Mouse (Mus musculus) spleen, adult 2 months (tissue): ENCODE measurements around the gene Myo18a.

ENCODE experiments used
- CTCF ChIP-seq: fragments of 200-500 bp; IDR thresholded peaks from 2 replicates; pipeline ENCODE4 v1.5.1; 2011; ENCODE audit warnings: mild to moderate bottlenecking, inconsistent platforms; ENCODE audit not compliant: insufficient read depth, insufficient read length, insufficient replicate concordance; ENCODE audit errors: extremely low read depth
- POLR2A ChIP-seq: fragments of 200-500 bp; IDR thresholded peaks from 2 replicates; pipeline ENCODE4 v1.6.1; 2011; ENCODE audit warnings: low read depth, low read length, inconsistent platforms

DNA sequence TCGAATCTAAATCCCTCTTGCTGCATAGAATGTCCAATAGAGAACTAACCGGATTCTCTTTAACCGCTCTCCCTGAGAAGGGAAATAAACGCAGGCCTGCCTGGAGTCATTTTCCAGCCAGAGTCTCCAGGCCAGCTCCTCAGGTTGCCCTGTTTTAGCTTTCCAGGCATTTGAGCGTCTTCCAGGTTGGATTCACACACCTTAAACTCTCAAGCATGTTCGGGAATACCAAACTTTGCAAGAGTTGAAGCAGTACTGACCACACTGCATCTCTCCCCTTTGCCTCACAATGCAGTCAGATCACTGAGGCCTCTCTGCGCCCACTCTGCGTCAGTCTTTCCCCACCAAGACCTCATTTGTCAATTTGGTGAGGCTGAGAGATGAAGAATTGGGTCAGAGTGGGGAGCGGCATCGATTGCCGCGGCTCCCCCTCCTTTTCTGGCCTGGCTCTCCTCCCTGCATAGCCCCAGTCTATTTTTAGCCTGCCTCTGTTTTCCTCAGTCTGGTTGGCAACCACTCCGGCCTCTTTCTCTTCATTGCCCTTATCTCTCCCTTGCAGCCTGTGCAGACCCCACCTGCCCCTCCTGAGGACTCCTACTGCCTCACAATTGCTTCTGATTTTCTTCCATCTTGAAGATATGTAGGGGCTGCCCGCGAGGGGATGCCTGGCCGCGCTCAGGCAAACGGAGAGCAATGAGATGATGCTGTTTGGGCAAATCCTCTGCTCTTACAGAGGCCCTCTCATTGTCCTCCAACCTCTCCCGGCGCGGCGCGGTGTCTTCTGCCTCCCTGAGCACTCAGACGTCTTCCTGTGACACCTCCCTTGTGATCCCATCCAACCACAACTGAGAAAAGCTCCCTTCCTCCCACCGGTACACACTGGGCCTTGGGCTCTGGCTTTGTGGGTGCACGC is 113.1 kb downstream of the Myo18a start:
- TF ChIP-seq CTCF (no peak), POLR2A (no peak)
